Mouse (Mus musculus): ENCODE measurements around the gene Atxn3.
A peak's percentile ranks its signal among the peaks of the same experiment; 100 is the strongest.
"Not testable (repeated sequence)": the region's sequence is repeated elsewhere in the genome, so short reads cannot be mapped to it uniquely, and the experiment has no call there.

Atxn3 gene

DNA sequence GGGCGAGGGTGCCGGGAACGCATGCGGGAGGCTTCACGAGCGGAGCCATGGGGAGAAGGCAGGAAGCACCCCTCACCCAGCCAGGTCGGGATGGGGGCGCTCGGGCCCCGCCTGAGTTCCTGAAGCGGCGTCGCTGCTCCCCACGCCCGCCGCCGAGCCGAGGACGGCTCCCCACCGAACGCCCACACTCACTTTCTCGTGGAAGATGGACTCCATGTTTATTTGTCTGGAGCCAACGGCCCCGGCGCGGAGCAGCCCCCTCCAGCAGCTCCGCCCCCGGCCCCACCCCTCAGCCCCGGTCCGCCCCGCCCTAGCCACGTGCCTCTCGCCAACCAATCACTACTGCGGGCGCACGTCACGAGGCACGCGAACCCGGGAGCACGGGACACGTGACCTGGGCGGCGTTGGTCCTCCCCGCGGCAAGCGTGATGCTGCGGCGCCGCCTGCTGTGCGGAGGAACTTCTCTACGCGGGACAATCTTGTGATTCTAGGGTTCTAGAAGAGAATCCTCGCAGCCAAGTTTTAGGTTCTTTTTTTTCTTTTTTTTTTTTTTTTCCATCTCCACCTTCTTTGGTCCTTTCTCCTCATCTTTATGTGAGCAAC is at the start of gene Atxn3:
Atxn3 (minus strand) TSS at position 305 of the 603 bp plus-strand sequence.
- peak; percentile 91 for DNase-seq (ENCODE audit: low read depth)

- DNase-seq (ENCODE audit: low read depth) = no peak
These were observed 42.7 kb upstream of the Atxn3 start for GRCm38 (mm10) chr12:102000785-102001184.

DNA sequence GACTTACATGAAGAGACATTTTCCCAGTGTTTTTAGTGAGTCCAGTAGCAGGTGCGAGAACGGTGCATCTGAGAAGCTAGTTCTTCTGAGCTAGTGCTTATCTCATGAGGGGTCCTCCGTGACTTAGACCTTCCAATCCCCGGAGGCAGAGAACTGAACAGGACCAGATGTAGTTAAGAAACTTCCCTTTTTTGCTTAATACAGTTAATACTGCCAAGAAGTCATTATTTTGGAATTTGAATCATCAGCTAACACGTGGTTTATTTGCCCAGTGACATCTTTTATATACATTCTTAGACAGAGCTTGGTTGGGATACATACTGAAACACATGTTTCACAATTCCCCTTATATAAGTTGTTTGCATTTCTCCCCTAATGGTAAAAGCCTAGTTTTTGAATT is 40.9 kb upstream of the Atxn3 start:
- DNase-seq (ENCODE audit: low read depth) = no peak

- no peak for DNase-seq (ENCODE audit: low read depth)
These were observed 36.8 kb upstream of the Atxn3 start for GRCm38 (mm10) chr12:101994576-101995467.

DNA sequence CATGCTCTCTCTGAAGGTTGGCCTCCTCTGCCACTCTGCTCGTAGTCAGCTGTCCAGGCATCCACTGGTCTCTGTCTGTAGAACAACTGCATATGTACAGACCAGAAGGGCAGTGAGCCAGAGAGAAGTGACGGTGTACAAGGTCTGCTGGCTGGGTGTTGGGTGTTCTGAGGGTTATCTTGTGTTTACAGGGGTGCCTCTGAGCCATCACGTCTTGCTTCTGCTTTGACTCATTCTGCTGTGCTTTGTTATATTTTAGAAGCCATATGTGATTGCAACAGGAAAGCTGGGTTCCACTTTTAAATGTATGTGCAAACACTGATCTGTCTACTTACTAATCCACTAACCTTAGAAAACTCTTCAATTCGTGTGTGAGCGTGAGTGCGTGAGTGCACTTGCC is 29.6 kb upstream of the Atxn3 start:
- no peak for DNase-seq (ENCODE audit: low read depth)

DNA sequence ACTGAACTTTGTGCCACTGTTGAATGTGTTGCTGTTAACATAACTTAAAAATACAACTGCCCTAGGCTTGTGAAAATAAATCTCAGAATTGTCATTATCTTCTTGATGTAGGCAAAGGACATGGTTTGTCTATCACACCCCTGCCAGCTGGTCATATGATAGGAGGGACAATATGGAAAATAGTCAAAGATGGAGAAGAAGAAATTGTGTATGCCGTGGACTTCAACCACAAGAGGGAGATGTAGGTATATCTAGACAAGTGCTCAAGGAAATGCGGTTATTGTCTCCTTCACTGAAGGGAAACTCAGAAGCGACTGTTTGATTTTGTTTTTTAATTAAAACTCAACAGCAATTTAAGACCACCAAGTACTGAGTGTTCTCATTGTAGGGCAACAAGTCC is 27.1 kb upstream of the Atxn3 start:
- DNase-seq (ENCODE audit: low read depth) = peak; percentile 22

DNA sequence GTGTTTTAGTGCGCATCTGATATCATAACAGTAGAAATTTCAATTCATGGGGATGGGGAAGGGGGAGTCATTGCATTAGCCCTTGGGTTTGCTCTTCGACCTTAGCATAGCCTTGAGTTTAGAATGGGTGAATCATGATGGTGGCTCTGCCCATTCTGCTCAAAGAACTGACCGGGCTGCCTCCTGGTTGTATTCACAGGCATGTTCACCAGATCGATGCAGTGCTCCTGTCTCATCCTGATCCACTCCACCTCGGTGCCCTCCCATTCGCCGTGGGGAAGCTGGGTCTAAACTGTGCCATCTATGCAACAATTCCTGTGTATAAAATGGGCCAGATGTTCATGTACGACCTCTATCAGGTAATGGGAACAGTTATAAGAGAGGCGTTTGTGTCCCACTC is 24.9 kb upstream of the Atxn3 start:
- DNase-seq (ENCODE audit: low read depth) = no peak

- no peak for DNase-seq (ENCODE audit: low read depth)
These were observed 23.5 kb upstream of the Atxn3 start for GRCm38 (mm10) chr12:101981559-101981958.

GRCm38 (mm10) chr12:101980266-101980665 is 22.2 kb upstream of the Atxn3 start:
- DNase-seq (ENCODE audit: low read depth) = no peak

DNA sequence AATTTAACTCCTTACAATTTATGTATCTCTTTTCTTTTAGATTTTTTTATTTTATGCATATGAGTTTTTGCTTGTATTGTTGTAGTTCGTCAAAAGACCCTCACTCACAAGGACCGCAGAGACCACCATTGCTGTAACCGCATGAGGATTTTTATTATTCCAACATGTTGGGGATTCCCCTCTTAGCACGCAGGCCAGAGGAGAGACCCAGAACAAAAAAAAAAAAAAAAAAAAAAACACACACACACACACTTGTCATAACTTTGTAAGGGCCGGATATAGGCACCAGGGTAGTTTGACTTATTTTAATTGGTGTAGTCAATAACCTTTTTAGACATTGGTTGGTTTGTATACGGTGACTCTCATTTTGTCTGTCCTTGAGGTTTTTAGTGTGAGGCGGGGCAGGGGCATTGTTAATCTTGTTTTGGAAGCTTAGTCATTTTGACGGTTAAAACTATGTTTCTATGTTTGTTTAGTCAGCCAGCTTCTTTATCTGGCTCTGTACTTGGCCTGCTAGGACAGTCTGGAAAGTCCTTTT is 21.2 kb upstream of the Atxn3 start:
- peak; percentile 37 for DNase-seq (ENCODE audit: low read depth)

GRCm38 (mm10) chr12:101978588-101978987 is 20.5 kb upstream of the Atxn3 start:
- peak; percentile 10 for DNase-seq (ENCODE audit: low read depth)

GRCm38 (mm10) chr12:101978162-101978561 is 20.1 kb upstream of the Atxn3 start:
- DNase-seq (ENCODE audit: low read depth) = peak; percentile 35

GRCm38 (mm10) chr12:101977404-101977915 is 19.4 kb upstream of the Atxn3 start:
- DNase-seq (ENCODE audit: low read depth) = peak; percentile 27

- DNase-seq (ENCODE audit: low read depth) = peak; percentile 28
These were observed 18.8 kb upstream of the Atxn3 start for GRCm38 (mm10) chr12:101976651-101977403.

- peak; percentile 55 for DNase-seq (ENCODE audit: low read depth)
These were observed 17.8 kb upstream of the Atxn3 start, which contains the start of gene Cpsf2 for GRCm38 (mm10) chr12:101975601-101976571. Gene Cpsf2, plus strand, starts transcription at chr12:101975988.

- DNase-seq (ENCODE audit: low read depth) = no peak
These were observed 17.1 kb upstream of the Atxn3 start for GRCm38 (mm10) chr12:101975167-101975600.

DNA sequence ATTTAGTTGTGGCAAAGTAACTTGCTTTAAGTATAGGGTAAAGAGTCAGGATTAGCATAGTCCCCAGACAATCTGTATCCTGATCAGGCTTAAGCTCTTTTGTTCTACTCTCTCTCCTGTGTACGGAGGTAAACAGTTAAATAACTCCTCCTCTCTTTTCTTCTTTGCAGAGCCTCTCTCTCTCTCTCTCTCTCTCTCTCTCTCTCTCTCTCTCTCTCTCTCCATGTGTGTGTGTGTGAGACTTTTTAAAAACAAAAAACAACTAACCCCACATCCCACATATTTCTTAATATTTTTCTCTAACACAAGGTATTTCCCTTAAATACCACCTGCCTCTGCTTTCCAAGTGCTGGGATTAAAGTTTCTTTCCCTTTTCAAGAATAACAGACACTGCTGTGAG is 16.5 kb upstream of the Atxn3 start:
- peak; percentile 15 for DNase-seq (ENCODE audit: low read depth)

DNA sequence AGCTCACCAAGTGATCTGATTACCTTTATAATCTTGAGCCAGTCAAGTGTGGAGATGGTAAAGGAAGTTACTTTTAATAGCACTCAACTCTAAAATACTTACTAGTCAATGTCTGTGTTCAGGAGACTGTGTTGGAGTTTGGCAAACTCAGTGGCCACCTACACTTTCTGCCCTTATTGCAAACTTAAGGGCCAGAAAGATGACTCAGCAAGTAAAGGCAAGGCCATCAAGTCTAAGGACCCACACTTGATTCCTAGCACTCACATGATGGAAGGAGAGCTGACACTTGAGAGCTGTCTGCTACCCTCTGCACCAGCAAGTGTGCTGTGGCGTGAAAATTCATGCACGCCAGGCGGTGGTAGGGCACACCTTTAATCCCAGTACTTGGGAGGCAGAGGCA is 14.2 kb upstream of the Atxn3 start:
- no peak for DNase-seq (ENCODE audit: low read depth)

GRCm38 (mm10) chr12:101971311-101971710 is 13.3 kb upstream of the Atxn3 start:
- no peak for DNase-seq (ENCODE audit: low read depth)

DNA sequence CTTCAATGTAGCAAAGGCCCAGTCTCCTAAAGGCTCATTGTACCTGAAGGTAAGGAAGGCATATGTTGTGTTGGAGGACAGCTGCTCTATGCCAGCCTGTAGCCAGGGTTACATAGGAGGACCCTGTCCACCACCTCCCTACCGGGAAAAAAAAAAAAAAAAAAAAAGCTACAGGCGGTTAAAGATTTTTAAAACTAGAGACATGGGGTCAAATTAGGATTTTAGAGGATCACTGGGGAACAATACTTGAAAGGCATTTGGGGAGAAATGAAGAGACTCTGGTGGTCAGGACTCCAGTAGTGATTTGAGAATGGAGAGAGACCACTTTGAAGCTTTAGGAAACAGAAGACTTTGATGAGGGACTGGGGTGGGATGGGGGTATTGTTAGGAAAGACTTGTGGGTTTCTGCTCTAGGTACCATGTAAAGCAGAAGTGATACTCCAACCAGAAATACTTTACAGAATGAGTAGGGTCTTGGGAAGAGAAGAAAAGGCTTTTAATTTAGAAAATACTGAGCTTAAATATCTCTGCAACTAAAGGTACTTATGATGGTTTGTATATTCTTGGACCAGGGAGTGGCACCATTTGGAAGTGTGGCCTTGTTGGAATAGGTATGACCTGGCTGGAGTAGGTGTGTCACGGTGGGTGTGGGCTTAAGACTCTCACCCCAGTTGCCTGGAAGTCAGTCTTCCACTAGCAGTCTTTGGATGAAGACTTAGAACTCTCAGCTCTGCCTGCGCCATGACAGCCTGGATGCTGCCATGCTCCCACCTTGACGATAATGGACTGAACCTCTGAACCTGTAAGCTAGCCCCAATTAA is 1.1 kb upstream of the Atxn3 start:
- not testable (repeated sequence) for DNase-seq (ENCODE audit: low read depth)

Data from c-Kit-positive CD71-positive TER-119-negative erythroid progenitor cells, embryonic 14.5 days (primary cell).